Comparison of ENCODE assay signal across 7 mouse cellular contexts in genomic region chr13:10360199-10360694, GRCm38 (mm10). TPM values are rescaled to one million over a fixed set of nuclear protein-coding genes. Genes with fewer than 3 reads are reported as not detected.
DNase-seq lines count a peak whose midpoint lies in the region; ATAC-seq lines count a peak whose summit lies in the region.

No protein-coding gene starts in this region.

- under 1% methylated on average over 60 of the region's 60 CpGs for WGBS in embryonic facial prominence, embryonic 13.5 days
- WGBS in midbrain, embryonic 10.5 days: 1% methylated on average over 60 of the region's 60 CpGs

- H3K36me3 ChIP-seq in embryonic facial prominence, embryonic 13.5 days: no peaks in the 10 kb centered on the region
- H3K36me3 ChIP-seq in midbrain, embryonic 10.5 days: no peaks in the 10 kb centered on the region

- ATAC-seq in embryonic facial prominence, embryonic 13.5 days (ENCODE audit: insufficient number of reproducible peaks, insufficient read depth, low FRiP score, low TSS enrichment, low read depth): no peak

- peak overlapping the region; percentile 55 for H3K4me3 ChIP-seq in embryonic facial prominence, embryonic 13.5 days
- peak overlapping the region; percentile 58 for H3K4me3 ChIP-seq in midbrain, embryonic 10.5 days

- H3K9me3 ChIP-seq in embryonic facial prominence, embryonic 13.5 days: no peaks in the 10 kb centered on the region
- H3K9me3 ChIP-seq in midbrain, embryonic 10.5 days (replicated peaks): no peaks in the 10 kb centered on the region

- H3K27me3 ChIP-seq in embryonic facial prominence, embryonic 13.5 days: peaks cover 50% of the 10 kb centered on the region
- H3K27me3 ChIP-seq in midbrain, embryonic 10.5 days (ENCODE audit: low read depth, poor library complexity, severe bottlenecking): peaks cover 57% of the 10 kb centered on the region

- H3K4me1 ChIP-seq in embryonic facial prominence, embryonic 13.5 days: peaks cover 21% of the 10 kb centered on the region
- H3K4me1 ChIP-seq in midbrain, embryonic 10.5 days: peaks cover 22% of the 10 kb centered on the region

- intact Hi-C loops in left cerebral cortex, postnatal 14 days (cut with DNase I): loop anchor here (5.0 kb wide), 1 partner anchor 123 kb away; no protein-coding TSS in a partner anchor

- peak overlapping the region; percentile 97 for H3K4me2 ChIP-seq in embryonic facial prominence, embryonic 13.5 days

- no peak overlapping the region for H3K27ac ChIP-seq in embryonic facial prominence, embryonic 13.5 days
- peak overlapping the region; percentile 53 for H3K27ac ChIP-seq in midbrain, embryonic 10.5 days (replicated peaks)

- DNase-seq in ovary, postnatal 36 days (ENCODE audit: low spot score): peak; percentile 25
- no peak for DNase-seq in ovary, postnatal 14 days (ENCODE audit: low spot score)
- DNase-seq in heart, postnatal 4 days: peak; percentile 11
- DNase-seq in left cerebral cortex, postnatal 14 days (ENCODE audit: low spot score in 2 of 2): peak; percentile 6 to 26
- DNase-seq in midbrain, embryonic 10.5 days (ENCODE audit: low spot score): peak; percentile 61
- peak; percentile 48 for DNase-seq in testis, postnatal 10 days (ENCODE audit: low spot score)

- H3K9ac ChIP-seq in embryonic facial prominence, embryonic 13.5 days: peak overlapping the region; percentile 64

RNA-seq across cellular contexts. Expression of gene Chrm3, which starts 0.4 kb away (rescaled TPM):
- 0.95 and 1.3 TPM in 2 replicates for polyA plus RNA-seq in embryonic facial prominence, embryonic 13.5 days (2015; fragmentation: Nextera tagmentation; extraction: Ambion mirVana)
- total RNA-seq in heart, postnatal 4 days (2021): 1 to 10 TPM; 1.6 to 1.8 TPM
- 10 to 100 TPM; 46.1 to 47.5 TPM for total RNA-seq in left cerebral cortex, postnatal 14 days (2021)
- polyA plus RNA-seq in midbrain, embryonic 10.5 days (2016; fragmentation: Nextera tagmentation; extraction: Ambion mirVana): 0.06 and 0.32 TPM in 2 replicates

Comparison
In these comparisons a context has a peak if more than half of its experiments do, and no peak if none do; other contexts are left out.
1. RNA of gene Chrm3, which starts 0.4 kb away (total RNA-seq): 46.1 to 47.5 TPM in left cerebral cortex, postnatal 14 days; 1.6 to 1.8 TPM in heart, postnatal 4 days; every median in the first group is over 10 times any median in the second.